Mouse (Mus musculus): ENCODE data around the gene Gigyf1. TPM values are rescaled to one million over a fixed set of nuclear protein-coding genes. Genes with fewer than 3 reads are reported as not detected.

Gene Gigyf1
- polyA plus RNA-seq (2014; fragmentation: Nextera tagmentation; extraction: Ambion mirVana): 7.0 and 9.0 TPM in 2 replicates

DNA sequence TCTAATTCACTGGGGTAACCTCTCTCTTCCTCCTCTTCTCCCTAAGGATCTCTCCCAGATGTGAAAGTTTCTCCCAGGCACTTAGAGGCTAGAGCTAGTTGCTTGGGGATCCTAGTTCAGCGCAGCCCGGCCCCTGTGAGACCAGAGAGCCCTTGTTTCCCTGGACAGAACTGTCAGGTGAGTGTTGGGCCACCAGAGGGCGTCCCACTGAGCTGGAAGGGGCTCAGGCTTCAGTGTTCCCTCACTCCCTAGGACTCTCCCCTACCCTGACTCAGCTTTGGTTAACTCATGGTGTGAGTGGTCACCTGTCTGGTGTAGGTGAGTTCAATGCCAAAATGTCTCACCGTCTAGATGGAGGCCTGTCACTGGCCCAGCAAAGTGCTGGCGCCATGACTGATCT is at the start of gene Gigyf1:
Gigyf1 (plus strand) TSS at position 113 of the 400 bp plus-strand sequence.
- no peak within 1 kb of the TSS for H3K4me3 ChIP-seq (ENCODE audit: low read depth, low read length)
- ATAC-seq (replicated peaks; ENCODE audit: low FRiP score) (0 out of 2 replicates have a peak, but pooled peaks have one; percentile 29), DNase-seq (ENCODE audit: low spot score) (no peak)
- no peaks in the 10 kb centered on the region for H3K27me3 ChIP-seq (replicated peaks; ENCODE audit: control insufficient read depth, insufficient read depth, low read length)
- no peaks in the 10 kb centered on the region for H3K9me3 ChIP-seq (ENCODE audit: control insufficient read depth, low read length)
- WGBS: 81% methylated on average over 5 of the region's 5 CpGs
- 0 out of 2 replicates have a peak, but pooled peaks cover 5% of the 10 kb centered on the region for H3K4me1 ChIP-seq (replicated peaks; ENCODE audit: control insufficient read depth, insufficient read depth, low read length)
- no peak within 1 kb of the TSS for H3K27ac ChIP-seq (ENCODE audit: low read depth, low read length)
- H3K36me3 ChIP-seq (ENCODE audit: control insufficient read depth, insufficient read depth, low read length): peaks cover 41% of the 10 kb centered on the region
- no peak within 1 kb of the TSS for H3K9ac ChIP-seq (ENCODE audit: low read depth, low read length)
- no peak within 1 kb of the TSS for H3K4me2 ChIP-seq

DNA sequence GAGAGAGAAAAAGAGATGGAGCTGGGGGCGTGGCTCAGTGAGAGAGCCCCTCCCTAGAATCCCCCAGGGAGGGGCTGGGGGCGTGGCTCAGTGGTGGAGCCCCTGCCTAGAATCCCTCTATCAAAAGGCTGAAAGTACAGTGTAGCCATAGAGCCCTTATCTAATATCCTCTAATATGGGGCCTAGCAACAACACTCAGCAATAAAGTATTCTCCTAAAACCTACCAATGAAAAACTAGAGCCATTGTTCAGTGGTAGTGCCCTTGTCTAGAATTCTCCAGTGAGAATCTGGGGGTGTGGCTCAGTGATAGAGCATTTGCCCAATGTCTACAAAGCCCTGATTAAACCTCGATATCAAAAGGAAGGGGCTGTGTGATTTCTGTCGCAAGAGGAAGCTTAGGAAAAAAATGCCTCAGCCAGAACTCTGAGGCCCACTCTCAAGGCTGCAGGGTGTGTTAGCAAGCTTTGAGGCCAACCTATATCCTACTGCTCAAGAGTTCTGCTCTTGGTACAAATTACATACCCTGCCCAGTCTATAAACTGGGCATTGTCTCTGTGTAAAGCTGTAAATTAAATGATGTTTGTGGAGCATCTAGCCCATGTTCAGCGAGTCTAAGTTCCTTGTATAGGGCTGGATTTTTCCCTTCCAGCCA is 46.0 kb upstream of the Gigyf1 start:
- no peaks in the 10 kb centered on the region for H3K9me3 ChIP-seq (ENCODE audit: control insufficient read depth, low read length)
- 55% methylated on average over 5 of the region's 5 CpGs for WGBS
- no peak overlapping the region for H3K9ac ChIP-seq (ENCODE audit: low read depth, low read length)
- H3K4me3 ChIP-seq (ENCODE audit: low read depth, low read length): no peak overlapping the region
- no peak overlapping the region for H3K4me2 ChIP-seq
- no peak overlapping the region for H3K27ac ChIP-seq (ENCODE audit: low read depth, low read length)
- no peaks in the 10 kb centered on the region; the same call in 1 of the 2 replicates for H3K4me1 ChIP-seq (replicated peaks; ENCODE audit: control insufficient read depth, insufficient read depth, low read length)
- no peak for DNase-seq (ENCODE audit: low spot score)
- ATAC-seq (replicated peaks; ENCODE audit: low FRiP score): no peak
- H3K36me3 ChIP-seq (ENCODE audit: control insufficient read depth, insufficient read depth, low read length): no peaks in the 10 kb centered on the region
- no peaks in the 10 kb centered on the region for H3K27me3 ChIP-seq (replicated peaks; ENCODE audit: control insufficient read depth, insufficient read depth, low read length)

DNA sequence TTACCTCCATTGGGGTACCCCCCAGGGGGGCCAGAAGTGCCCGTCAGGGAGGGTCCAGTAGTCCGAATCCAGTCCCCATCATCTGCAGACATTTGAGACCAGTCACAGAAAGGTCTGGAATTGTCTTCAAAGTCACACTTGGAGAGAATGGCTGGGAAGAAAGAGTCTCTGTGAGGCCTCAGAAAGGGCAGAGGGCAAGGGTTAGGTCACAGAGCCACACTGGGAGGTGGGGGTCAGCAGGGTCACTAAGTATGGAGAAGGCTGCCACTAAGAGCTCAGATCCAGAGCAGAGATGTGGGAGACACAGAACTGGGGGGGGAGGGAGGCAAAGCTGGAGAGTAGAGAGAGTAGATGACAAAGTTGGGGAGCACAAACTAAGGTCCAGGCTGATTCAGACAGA is 44.0 kb upstream of the Gigyf1 start:
- Histone ChIP-seq H3K9ac (ENCODE audit: low read depth, low read length) (no peak overlapping the region), H3K9me3 (ENCODE audit: control insufficient read depth, low read length) (no peaks in the 10 kb centered on the region), H3K4me3 (ENCODE audit: low read depth, low read length) (no peak overlapping the region), H3K4me1 (replicated peaks; ENCODE audit: control insufficient read depth, insufficient read depth, low read length) (no peaks in the 10 kb centered on the region; the same call in 1 of the 2 replicates), H3K4me2 (no peak overlapping the region), H3K27ac (ENCODE audit: low read depth, low read length) (no peak overlapping the region), H3K27me3 (replicated peaks; ENCODE audit: control insufficient read depth, insufficient read depth, low read length) (no peaks in the 10 kb centered on the region), H3K36me3 (ENCODE audit: control insufficient read depth, insufficient read depth, low read length) (no peaks in the 10 kb centered on the region)
- ATAC-seq (replicated peaks; ENCODE audit: low FRiP score) (no peak), DNase-seq (ENCODE audit: low spot score) (no peak)
- WGBS: 54% methylated on average over 2 of the region's 2 CpGs

DNA sequence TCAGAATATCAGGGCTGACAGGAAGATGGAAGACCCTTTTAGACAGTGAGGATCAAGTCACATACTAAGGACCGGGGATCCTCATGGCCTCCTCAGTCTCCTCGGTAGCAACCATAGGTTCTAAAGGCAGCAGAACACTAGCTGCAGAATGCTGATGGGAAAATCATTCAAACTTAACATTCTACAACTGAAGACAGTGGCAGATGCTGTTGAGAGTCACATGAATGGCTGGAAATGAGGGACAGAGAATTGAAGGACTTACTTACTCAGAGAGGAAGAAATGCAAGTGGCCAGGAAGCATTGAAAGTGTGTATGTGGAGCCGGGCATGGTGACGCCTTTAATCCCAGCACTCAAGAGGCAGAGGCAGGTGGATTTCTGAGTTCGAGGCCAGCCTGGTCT is 41.4 kb upstream of the Gigyf1 start, which contains the start of gene Zan:
Zan (minus strand) TSS at position 101 of the 400 bp plus-strand sequence.
- DNase-seq (ENCODE audit: low spot score) (no peak), ATAC-seq (replicated peaks; ENCODE audit: low FRiP score) (no peak)
- no peaks in the 10 kb centered on the region for H3K27me3 ChIP-seq (replicated peaks; ENCODE audit: control insufficient read depth, insufficient read depth, low read length)
- no peak within 1 kb of the TSS for H3K4me3 ChIP-seq (ENCODE audit: low read depth, low read length)
- 76% methylated on average over 5 of the region's 5 CpGs for WGBS
- no peak within 1 kb of the TSS for H3K4me2 ChIP-seq
- H3K4me1 ChIP-seq (replicated peaks; ENCODE audit: control insufficient read depth, insufficient read depth, low read length): no peaks in the 10 kb centered on the region; the same call in 1 of the 2 replicates
- no peak within 1 kb of the TSS for H3K9ac ChIP-seq (ENCODE audit: low read depth, low read length)
- no peaks in the 10 kb centered on the region for H3K36me3 ChIP-seq (ENCODE audit: control insufficient read depth, insufficient read depth, low read length)
- no peak within 1 kb of the TSS for H3K27ac ChIP-seq (ENCODE audit: low read depth, low read length)
- H3K9me3 ChIP-seq (ENCODE audit: control insufficient read depth, low read length): no peaks in the 10 kb centered on the region

DNA sequence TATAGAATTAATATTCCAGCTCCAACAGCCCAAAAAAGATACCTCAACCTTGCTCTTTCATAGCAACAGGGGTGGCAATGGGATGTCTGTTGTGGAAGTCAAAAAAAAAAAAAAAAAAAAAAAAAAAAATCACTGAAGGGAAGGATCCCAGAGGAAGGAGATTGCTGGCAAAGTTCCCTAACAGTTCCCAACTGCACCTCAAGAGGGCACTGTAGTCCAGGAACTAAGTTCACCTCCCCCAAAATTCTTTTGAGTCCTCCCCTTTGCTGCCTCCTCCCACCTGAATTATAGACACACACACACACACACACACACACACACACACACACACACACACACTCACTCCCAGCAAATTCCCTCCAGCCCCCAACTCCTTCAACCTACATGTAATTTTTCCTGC is 37.2 kb upstream of the Gigyf1 start:
- peak overlapping the region; percentile 74; the same call in 1 of the 2 replicates for H3K27ac ChIP-seq (ENCODE audit: low read depth, low read length)

DNA sequence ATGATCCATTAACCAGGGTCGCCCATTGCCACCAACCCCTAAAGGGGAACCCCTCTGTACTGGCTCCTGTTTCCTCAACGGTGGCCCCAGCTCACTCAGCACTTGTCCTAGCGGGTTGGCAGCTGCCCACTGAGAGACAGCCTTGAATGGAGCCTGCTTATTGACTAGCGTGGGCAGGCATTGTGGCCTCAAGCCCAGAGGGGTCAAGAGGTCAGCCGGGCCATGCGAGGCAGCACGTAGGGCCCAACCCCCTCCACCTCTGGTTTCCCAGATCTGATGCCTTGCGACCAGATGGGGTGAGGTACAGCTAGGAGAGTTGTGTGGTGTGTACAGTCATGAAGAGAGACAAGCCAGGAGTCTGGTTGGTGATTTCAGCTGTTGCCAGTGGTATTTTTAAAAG is 36.5 kb upstream of the Gigyf1 start:
- DNase-seq (ENCODE audit: low spot score) (peak; percentile 44), ATAC-seq (replicated peaks; ENCODE audit: low FRiP score) (peak; percentile 55; the same call in 1 of the 2 replicates)
- Histone ChIP-seq H3K27ac (ENCODE audit: low read depth, low read length) (peak overlapping the region; percentile 74), H3K27me3 (replicated peaks; ENCODE audit: control insufficient read depth, insufficient read depth, low read length) (peaks cover 27% of the 10 kb centered on the region), H3K4me2 (no peak overlapping the region), H3K4me1 (replicated peaks; ENCODE audit: control insufficient read depth, insufficient read depth, low read length) (no peaks in the 10 kb centered on the region), H3K4me3 (ENCODE audit: low read depth, low read length) (no peak overlapping the region), H3K9ac (ENCODE audit: low read depth, low read length) (no peak overlapping the region), H3K9me3 (ENCODE audit: control insufficient read depth, low read length) (no peaks in the 10 kb centered on the region), H3K36me3 (ENCODE audit: control insufficient read depth, insufficient read depth, low read length) (no peaks in the 10 kb centered on the region)
- WGBS: 46% methylated on average over 8 of the region's 8 CpGs

More for the DNA sequence above, 37.2 kb upstream of the Gigyf1 start:
- ATAC-seq (replicated peaks; ENCODE audit: low FRiP score) (no peak), DNase-seq (ENCODE audit: low spot score) (peak; percentile 46)
- no peak overlapping the region for H3K4me3 ChIP-seq (ENCODE audit: low read depth, low read length)
- peaks cover 20% of the 10 kb centered on the region for H3K27me3 ChIP-seq (replicated peaks; ENCODE audit: control insufficient read depth, insufficient read depth, low read length)
- no peaks in the 10 kb centered on the region for H3K9me3 ChIP-seq (ENCODE audit: control insufficient read depth, low read length)
- no peak overlapping the region for H3K4me2 ChIP-seq
- no peaks in the 10 kb centered on the region for H3K4me1 ChIP-seq (replicated peaks; ENCODE audit: control insufficient read depth, insufficient read depth, low read length)
- no peaks in the 10 kb centered on the region for H3K36me3 ChIP-seq (ENCODE audit: control insufficient read depth, insufficient read depth, low read length)
- H3K9ac ChIP-seq (ENCODE audit: low read depth, low read length): no peak overlapping the region

DNA sequence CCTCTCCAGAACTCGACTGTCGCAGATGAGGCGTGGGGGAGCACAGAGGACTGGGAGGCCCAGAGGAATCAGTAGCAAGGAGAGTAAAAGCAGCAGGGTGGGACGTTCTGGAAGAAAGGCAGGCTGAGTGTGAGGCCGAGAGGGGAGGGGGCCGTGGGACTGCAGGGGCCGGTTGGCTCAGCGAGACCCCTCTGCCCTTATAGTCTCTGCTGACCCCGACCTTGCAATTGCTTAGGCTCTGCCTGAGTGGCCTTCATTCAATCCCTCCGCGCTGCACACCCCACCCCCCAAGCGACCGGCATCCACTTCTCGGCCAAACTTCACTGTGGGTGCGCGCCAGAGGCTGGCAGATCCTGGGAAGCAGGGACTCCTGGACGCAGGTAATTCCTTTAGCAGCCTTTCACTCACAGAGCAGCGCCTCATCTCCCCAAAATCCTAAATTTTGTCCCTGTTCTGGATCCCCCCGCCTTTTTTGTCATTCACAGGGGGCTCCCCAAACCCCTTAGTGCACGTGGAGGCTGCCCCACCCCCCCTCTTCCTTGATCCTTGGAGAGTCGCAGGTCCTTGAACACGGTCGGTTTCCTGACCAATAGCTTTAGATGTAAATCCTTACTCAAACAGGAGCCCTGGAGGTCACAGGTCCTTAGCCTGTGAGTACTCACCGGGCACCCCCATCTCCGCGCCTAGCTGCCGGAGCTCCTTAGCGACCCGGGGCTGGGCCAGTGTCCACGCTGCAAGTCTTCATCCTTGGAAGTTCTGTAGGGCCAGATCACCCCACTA is 33.1 kb upstream of the Gigyf1 start:
- DNase-seq (ENCODE audit: low spot score) (no peak), ATAC-seq (replicated peaks; ENCODE audit: low FRiP score) (no peak)
- Histone ChIP-seq H3K4me3 (ENCODE audit: low read depth, low read length) (peak overlapping the region; percentile 45), H3K27ac (ENCODE audit: low read depth, low read length) (0 out of 2 replicates have a peak overlapping the region, but pooled peaks have one; percentile 32), H3K9ac (ENCODE audit: low read depth, low read length) (peak overlapping the region; percentile 63), H3K36me3 (ENCODE audit: control insufficient read depth, insufficient read depth, low read length) (no peaks in the 10 kb centered on the region), H3K4me2 (peak overlapping the region; percentile 50), H3K4me1 (replicated peaks; ENCODE audit: control insufficient read depth, insufficient read depth, low read length) (no peaks in the 10 kb centered on the region), H3K27me3 (replicated peaks; ENCODE audit: control insufficient read depth, insufficient read depth, low read length) (peaks cover 28% of the 10 kb centered on the region), H3K9me3 (ENCODE audit: control insufficient read depth, low read length) (no peaks in the 10 kb centered on the region)
- 12% methylated on average over 29 of the region's 30 CpGs for WGBS

DNA sequence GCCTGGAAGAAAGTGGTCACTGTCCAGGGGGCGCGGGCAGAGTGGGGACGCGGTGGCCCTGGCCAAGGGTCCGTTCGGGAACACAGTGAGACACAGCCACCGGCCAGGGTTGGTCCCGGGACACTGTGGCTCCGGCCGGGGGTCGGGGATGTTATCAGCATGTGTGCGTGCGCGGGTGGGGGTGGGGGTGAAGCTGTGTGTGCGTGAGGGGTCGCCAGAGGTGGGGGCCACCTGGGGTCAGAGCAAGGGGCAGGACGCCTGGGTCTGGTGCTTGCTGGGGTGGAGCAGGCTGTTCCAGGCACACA is 32.5 kb upstream of the Gigyf1 start:
- peak overlapping the region; percentile 50 for H3K4me2 ChIP-seq
- DNase-seq (ENCODE audit: low spot score) (no peak), ATAC-seq (replicated peaks; ENCODE audit: low FRiP score) (no peak)
- H3K4me1 ChIP-seq (replicated peaks; ENCODE audit: control insufficient read depth, insufficient read depth, low read length): no peaks in the 10 kb centered on the region
- peak overlapping the region; percentile 45 for H3K4me3 ChIP-seq (ENCODE audit: low read depth, low read length)
- H3K36me3 ChIP-seq (ENCODE audit: control insufficient read depth, insufficient read depth, low read length): no peaks in the 10 kb centered on the region
- H3K9me3 ChIP-seq (ENCODE audit: control insufficient read depth, low read length): no peaks in the 10 kb centered on the region
- peaks cover 28% of the 10 kb centered on the region for H3K27me3 ChIP-seq (replicated peaks; ENCODE audit: control insufficient read depth, insufficient read depth, low read length)
- peak overlapping the region; percentile 63 for H3K9ac ChIP-seq (ENCODE audit: low read depth, low read length)
- 2% methylated on average over 17 of the region's 17 CpGs for WGBS
- H3K27ac ChIP-seq (ENCODE audit: low read depth, low read length): no peak overlapping the region

All from liver, embryonic 11.5 days (tissue).